Mouse (Mus musculus): ENCODE results near the gene Creb5. TPM values are rescaled to one million over a fixed set of nuclear protein-coding genes. Genes with fewer than 3 reads are reported as not detected.

Gene Creb5
- total RNA-seq, 1 experiment = 1.1 TPM

GRCm38 (mm10) chr6:53374315-53374941 is 87.4 kb downstream of the Creb5 start:
- no peaks in the 10 kb centered on the region for H3K4me1 ChIP-seq (ENCODE audit: control insufficient read depth in 2 of 2, insufficient read depth in 2 of 2, low read length in 2 of 2, poor library complexity in 1 of 2)
- no peak for DNase-seq (ENCODE audit: low read depth, low spot score)

GRCm38 (mm10) chr6:53389277-53389676 is 102.2 kb downstream of the Creb5 start:
- Histone ChIP-seq H3K4me3 (ENCODE audit: insufficient read depth in 1 of 2, low read depth in 1 of 2, low read length in 2 of 2, poor library complexity in 1 of 2, severe bottlenecking in 1 of 2) (no peak overlapping the region), H3K9me3 (ENCODE audit: control insufficient read depth, insufficient read depth, low read depth, low read length) (no peaks in the 10 kb centered on the region), H3K4me1 (ENCODE audit: control insufficient read depth in 2 of 2, insufficient read depth in 2 of 2, low read length in 2 of 2, poor library complexity in 1 of 2) (no peaks in the 10 kb centered on the region), H3K36me3 (ENCODE audit: control insufficient read depth, insufficient read depth, low read length, poor library complexity, severe bottlenecking) (no peaks in the 10 kb centered on the region), H3K27ac (ENCODE audit: insufficient read depth, low read depth, low read length, poor library complexity, severe bottlenecking) (no peak overlapping the region), H3K9ac (ENCODE audit: insufficient read depth, low read depth, low read length, poor library complexity, severe bottlenecking) (no peak overlapping the region)
- no peak for DNase-seq (ENCODE audit: low read depth, low spot score)
- in situ Hi-C loops (cut with MboI; ENCODE audit: low sequenced_read_pairs in 2 of 2, unreplicated experiment in 2 of 2) = no loop called here
- TF ChIP-seq CHD2 (IDR thresholded peaks at IDR 0.05; ENCODE audit: low read depth, low read length) = no peak
- no peak for TF ChIP-seq HCFC1 (IDR thresholded peaks at IDR 0.05; ENCODE audit: borderline replicate concordance, insufficient read depth, low read length)
- TF ChIP-seq ZNF384 (IDR thresholded peaks at IDR 0.05; ENCODE audit: low read depth, low read length) = no peak

More at GRCm38 (mm10) chr6:53374315-53374941, 87.4 kb downstream of the Creb5 start:
- H3K4me3 ChIP-seq (ENCODE audit: insufficient read depth in 1 of 2, low read depth in 1 of 2, low read length in 2 of 2, poor library complexity in 1 of 2, severe bottlenecking in 1 of 2) = no peak overlapping the region
- TF ChIP-seq ZNF384 (IDR thresholded peaks at IDR 0.05; ENCODE audit: low read depth, low read length) (no peak), CHD2 (IDR thresholded peaks at IDR 0.05; ENCODE audit: low read depth, low read length) (no peak), MAFK (IDR thresholded peaks at IDR 0.05; ENCODE audit: insufficient read depth, low read depth, low read length) (no peak), HCFC1 (IDR thresholded peaks at IDR 0.05; ENCODE audit: borderline replicate concordance, insufficient read depth, low read length) (no peak), ZC3H11A (IDR thresholded peaks at IDR 0.05; ENCODE audit: borderline replicate concordance, low read depth, low read length) (no peak)
- H3K36me3 ChIP-seq (ENCODE audit: control insufficient read depth, insufficient read depth, low read length, poor library complexity, severe bottlenecking) = no peaks in the 10 kb centered on the region
- H3K27ac ChIP-seq (ENCODE audit: insufficient read depth, low read depth, low read length, poor library complexity, severe bottlenecking) = no peak overlapping the region
- in situ Hi-C loops (cut with MboI; ENCODE audit: low sequenced_read_pairs in 2 of 2, unreplicated experiment in 2 of 2) = no loop called here
- H3K9ac ChIP-seq (ENCODE audit: insufficient read depth, low read depth, low read length, poor library complexity, severe bottlenecking) = no peak overlapping the region
- H3K9me3 ChIP-seq (ENCODE audit: control insufficient read depth, insufficient read depth, low read depth, low read length) = no peaks in the 10 kb centered on the region

- Histone ChIP-seq H3K4me3 (ENCODE audit: insufficient read depth in 1 of 2, low read depth in 1 of 2, low read length in 2 of 2, poor library complexity in 1 of 2, severe bottlenecking in 1 of 2) (no peak overlapping the region), H3K36me3 (ENCODE audit: control insufficient read depth, insufficient read depth, low read length, poor library complexity, severe bottlenecking) (no peaks in the 10 kb centered on the region), H3K4me1 (ENCODE audit: control insufficient read depth in 2 of 2, insufficient read depth in 2 of 2, low read length in 2 of 2, poor library complexity in 1 of 2) (no peaks in the 10 kb centered on the region), H3K27ac (ENCODE audit: insufficient read depth, low read depth, low read length, poor library complexity, severe bottlenecking) (no peak overlapping the region), H3K9ac (ENCODE audit: insufficient read depth, low read depth, low read length, poor library complexity, severe bottlenecking) (no peak overlapping the region), H3K9me3 (ENCODE audit: control insufficient read depth, insufficient read depth, low read depth, low read length) (no peaks in the 10 kb centered on the region)
- DNase-seq (ENCODE audit: low read depth, low spot score) = no peak
- TF ChIP-seq HCFC1 (IDR thresholded peaks at IDR 0.05; ENCODE audit: borderline replicate concordance, insufficient read depth, low read length) (no peak), ZNF384 (IDR thresholded peaks at IDR 0.05; ENCODE audit: low read depth, low read length) (no peak), CHD2 (IDR thresholded peaks at IDR 0.05; ENCODE audit: low read depth, low read length) (no peak), MAFK (IDR thresholded peaks at IDR 0.05; ENCODE audit: insufficient read depth, low read depth, low read length) (no peak), ZC3H11A (IDR thresholded peaks at IDR 0.05; ENCODE audit: borderline replicate concordance, low read depth, low read length) (no peak)
- in situ Hi-C loops (cut with MboI; ENCODE audit: low sequenced_read_pairs in 2 of 2, unreplicated experiment in 2 of 2) = no loop called here
These were observed 103.3 kb downstream of the Creb5 start for GRCm38 (mm10) chr6:53390413-53390812.

- Histone ChIP-seq H3K9ac (ENCODE audit: insufficient read depth, low read depth, low read length, poor library complexity, severe bottlenecking) (no peak overlapping the region), H3K27ac (ENCODE audit: insufficient read depth, low read depth, low read length, poor library complexity, severe bottlenecking) (no peak overlapping the region), H3K36me3 (ENCODE audit: control insufficient read depth, insufficient read depth, low read length, poor library complexity, severe bottlenecking) (no peaks in the 10 kb centered on the region), H3K4me1 (ENCODE audit: control insufficient read depth in 2 of 2, insufficient read depth in 2 of 2, low read length in 2 of 2, poor library complexity in 1 of 2) (no peaks in the 10 kb centered on the region), H3K9me3 (ENCODE audit: control insufficient read depth, insufficient read depth, low read depth, low read length) (no peaks in the 10 kb centered on the region), H3K4me3 (ENCODE audit: insufficient read depth in 1 of 2, low read depth in 1 of 2, low read length in 2 of 2, poor library complexity in 1 of 2, severe bottlenecking in 1 of 2) (no peak overlapping the region)
- no peak for TF ChIP-seq ZNF384 (IDR thresholded peaks at IDR 0.05; ENCODE audit: low read depth, low read length)
- no peak for TF ChIP-seq ZC3H11A (IDR thresholded peaks at IDR 0.05; ENCODE audit: borderline replicate concordance, low read depth, low read length)
- TF ChIP-seq HCFC1 (IDR thresholded peaks at IDR 0.05; ENCODE audit: borderline replicate concordance, insufficient read depth, low read length) = no peak
- TF ChIP-seq MAFK (IDR thresholded peaks at IDR 0.05; ENCODE audit: insufficient read depth, low read depth, low read length) = no peak
- no peak for TF ChIP-seq CHD2 (IDR thresholded peaks at IDR 0.05; ENCODE audit: low read depth, low read length)
- in situ Hi-C loops (cut with MboI; ENCODE audit: low sequenced_read_pairs in 2 of 2, unreplicated experiment in 2 of 2) = no loop called here
- no peak for DNase-seq (ENCODE audit: low read depth, low spot score)
These were observed 107.0 kb downstream of the Creb5 start for GRCm38 (mm10) chr6:53394026-53394425.

- Histone ChIP-seq H3K4me3 (ENCODE audit: insufficient read depth in 1 of 2, low read depth in 1 of 2, low read length in 2 of 2, poor library complexity in 1 of 2, severe bottlenecking in 1 of 2) (no peak overlapping the region), H3K4me1 (ENCODE audit: control insufficient read depth in 2 of 2, insufficient read depth in 2 of 2, low read length in 2 of 2, poor library complexity in 1 of 2) (no peaks in the 10 kb centered on the region), H3K9me3 (ENCODE audit: control insufficient read depth, insufficient read depth, low read depth, low read length) (no peaks in the 10 kb centered on the region), H3K9ac (ENCODE audit: insufficient read depth, low read depth, low read length, poor library complexity, severe bottlenecking) (no peak overlapping the region), H3K36me3 (ENCODE audit: control insufficient read depth, insufficient read depth, low read length, poor library complexity, severe bottlenecking) (no peaks in the 10 kb centered on the region), H3K27ac (ENCODE audit: insufficient read depth, low read depth, low read length, poor library complexity, severe bottlenecking) (no peak overlapping the region)
- TF ChIP-seq ZNF384 (IDR thresholded peaks at IDR 0.05; ENCODE audit: low read depth, low read length) (no peak), ZC3H11A (IDR thresholded peaks at IDR 0.05; ENCODE audit: borderline replicate concordance, low read depth, low read length) (no peak), CHD2 (IDR thresholded peaks at IDR 0.05; ENCODE audit: low read depth, low read length) (no peak), HCFC1 (IDR thresholded peaks at IDR 0.05; ENCODE audit: borderline replicate concordance, insufficient read depth, low read length) (no peak)
- in situ Hi-C loops (cut with MboI; ENCODE audit: low sequenced_read_pairs in 2 of 2, unreplicated experiment in 2 of 2) = no loop called here
- no peak for DNase-seq (ENCODE audit: low read depth, low spot score)
These were observed 108.1 kb downstream of the Creb5 start for GRCm38 (mm10) chr6:53395208-53395607.
